In the genomic region with DNA sequence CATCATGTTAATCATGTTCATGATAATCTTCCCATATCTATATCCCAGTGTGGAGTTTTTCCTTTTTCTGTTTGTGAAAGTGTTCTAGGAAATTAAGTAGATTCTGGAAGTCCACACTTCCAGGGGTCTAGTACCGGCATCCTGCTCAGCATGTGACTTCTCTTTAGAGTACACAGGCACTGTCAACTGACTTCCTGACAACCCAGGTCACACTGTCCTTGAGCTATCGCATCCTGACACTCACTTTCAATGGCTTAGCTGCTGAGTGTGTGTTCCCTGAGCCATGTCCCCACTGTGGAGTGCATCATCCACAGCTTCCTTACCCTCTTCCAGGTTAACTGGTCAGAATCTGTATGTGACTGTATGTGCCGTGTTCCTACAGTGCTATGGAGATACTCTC, we compare ENCODE assay signal across 32 mouse cellular contexts.
DNase-seq lines count a peak whose midpoint lies in the region; ATAC-seq and TF ChIP-seq lines count a peak whose summit lies in the region.
"Had no signal": no experiment of that assay in that cellular context is flagged by ENCODE, and none has a peak within 500 bp of the region (broad histone marks: within the 10 kb centered on the region; RNA-seq: fewer than 3 reads in every experiment).

No protein-coding gene starts in this region.

- no peak overlapping the region for H3K4me2 ChIP-seq in forebrain, embryonic 11.5 days (ENCODE audit: low read depth, low read length, severe bottlenecking)
- no peak overlapping the region for H3K4me2 ChIP-seq in forebrain, embryonic 16.5 days (ENCODE audit: low read length)
- no peak overlapping the region for H3K4me2 ChIP-seq in heart, embryonic 13.5 days
- no peak overlapping the region for H3K4me2 ChIP-seq in liver, embryonic 11.5 days
- no peak overlapping the region for H3K4me2 ChIP-seq in midbrain, embryonic 15.5 days
- H3K4me2 ChIP-seq in midbrain, embryonic 16.5 days (ENCODE audit: low read length) = no peak overlapping the region
- H3K4me2 ChIP-seq: forebrain, embryonic 12.5 days; hindbrain, embryonic 12.5 days; intestine, embryonic 15.5 days; limb, embryonic 13.5 days; liver, embryonic 15.5 days; neural tube, embryonic 12.5 days had no signal

- no peaks in the 10 kb centered on the region for H3K27me3 ChIP-seq in forebrain, embryonic 11.5 days (ENCODE audit: control insufficient read depth, insufficient read depth, low read length)
- no peaks in the 10 kb centered on the region for H3K27me3 ChIP-seq in forebrain, embryonic 16.5 days (replicated peaks; ENCODE audit: control insufficient read depth, insufficient read depth, low read length)
- H3K27me3 ChIP-seq in heart, embryonic 13.5 days (replicated peaks) = no peaks in the 10 kb centered on the region; the same call in 1 of the 2 replicates
- no peaks in the 10 kb centered on the region for H3K27me3 ChIP-seq in liver, adult 2 months (ENCODE audit: control insufficient read depth, insufficient read depth, low read length)
- H3K27me3 ChIP-seq in liver, embryonic 11.5 days (replicated peaks; ENCODE audit: control insufficient read depth, insufficient read depth, low read length) = no peaks in the 10 kb centered on the region
- no peaks in the 10 kb centered on the region; the same call in 1 of the 2 replicates for H3K27me3 ChIP-seq in midbrain, embryonic 15.5 days (replicated peaks)
- no peaks in the 10 kb centered on the region for H3K27me3 ChIP-seq in midbrain, embryonic 16.5 days (ENCODE audit: control insufficient read depth, insufficient read depth, low read depth, low read length)
- H3K27me3 ChIP-seq: CH12.LX; forebrain, embryonic 12.5 days; intestine, embryonic 15.5 days; limb, embryonic 13.5 days; liver, embryonic 15.5 days had no signal

- H3K27ac ChIP-seq in forebrain, embryonic 11.5 days (ENCODE audit: low read depth, low read length) = no peak overlapping the region
- H3K27ac ChIP-seq in forebrain, embryonic 16.5 days (ENCODE audit: low read length) = no peak overlapping the region
- peak overlapping the region; percentile 64 for H3K27ac ChIP-seq in heart, embryonic 13.5 days (replicated peaks)
- no peak overlapping the region for H3K27ac ChIP-seq in liver, adult 2 months (replicated peaks; ENCODE audit: insufficient read depth, low read depth, low read length)
- H3K27ac ChIP-seq in liver, embryonic 11.5 days (ENCODE audit: low read depth, low read length) = no peak overlapping the region
- no peak overlapping the region for H3K27ac ChIP-seq in midbrain, embryonic 15.5 days
- H3K27ac ChIP-seq in midbrain, embryonic 16.5 days (ENCODE audit: low read length) = no peak overlapping the region
- H3K27ac ChIP-seq: forebrain, embryonic 12.5 days; hindbrain, embryonic 12.5 days; hindbrain, postnatal 0 days; intestine, embryonic 15.5 days; layer of hippocampus, adult 2 months; left cerebral cortex, adult 2 months; limb, embryonic 13.5 days; liver, embryonic 15.5 days; macrophage; midbrain, embryonic 10.5 days; neural tube, embryonic 12.5 days had no signal

- no peak for TF ChIP-seq POLR2A in liver, adult 2 months (IDR thresholded peaks at IDR 0.05; ENCODE audit: extremely low read depth, insufficient read depth, low read length)

- H3K9me3 ChIP-seq in forebrain, embryonic 11.5 days (ENCODE audit: control insufficient read depth, low read length) = no peaks in the 10 kb centered on the region
- H3K9me3 ChIP-seq in forebrain, embryonic 16.5 days (ENCODE audit: control insufficient read depth, low read length) = no peaks in the 10 kb centered on the region
- no peaks in the 10 kb centered on the region for H3K9me3 ChIP-seq in heart, embryonic 13.5 days
- no peaks in the 10 kb centered on the region for H3K9me3 ChIP-seq in liver, embryonic 11.5 days (ENCODE audit: control insufficient read depth, low read length)
- no peaks in the 10 kb centered on the region for H3K9me3 ChIP-seq in midbrain, embryonic 15.5 days
- H3K9me3 ChIP-seq in midbrain, embryonic 16.5 days (replicated peaks; ENCODE audit: control insufficient read depth, low read length, poor library complexity, severe bottlenecking) = no peaks in the 10 kb centered on the region
- H3K9me3 ChIP-seq: forebrain, embryonic 12.5 days; hindbrain, embryonic 12.5 days; intestine, embryonic 15.5 days; limb, embryonic 13.5 days; liver, embryonic 15.5 days; midbrain, embryonic 10.5 days; neural tube, embryonic 12.5 days had no signal

- H3K79me2 ChIP-seq in liver, adult 2 months (ENCODE audit: control insufficient read depth, insufficient read depth, low read length) = no peaks in the 10 kb centered on the region

- H3K36me3 ChIP-seq in forebrain, embryonic 11.5 days (ENCODE audit: control insufficient read depth, insufficient read depth, low read length) = no peaks in the 10 kb centered on the region
- no peaks in the 10 kb centered on the region for H3K36me3 ChIP-seq in forebrain, embryonic 16.5 days (ENCODE audit: control insufficient read depth, insufficient read depth)
- no peaks in the 10 kb centered on the region for H3K36me3 ChIP-seq in heart, embryonic 13.5 days
- no peaks in the 10 kb centered on the region for H3K36me3 ChIP-seq in liver, adult 2 months (ENCODE audit: control insufficient read depth, insufficient read depth, low read length)
- no peaks in the 10 kb centered on the region for H3K36me3 ChIP-seq in liver, embryonic 11.5 days (ENCODE audit: control insufficient read depth, insufficient read depth, low read length)
- H3K36me3 ChIP-seq in midbrain, embryonic 15.5 days (replicated peaks) = no peaks in the 10 kb centered on the region
- no peaks in the 10 kb centered on the region for H3K36me3 ChIP-seq in midbrain, embryonic 16.5 days (ENCODE audit: control insufficient read depth, insufficient read depth, low read length)
- H3K36me3 ChIP-seq: forebrain, embryonic 12.5 days; hindbrain, embryonic 12.5 days; intestine, embryonic 15.5 days; limb, embryonic 13.5 days; liver, embryonic 15.5 days; midbrain, embryonic 10.5 days; neural tube, embryonic 12.5 days had no signal

- H3K9ac ChIP-seq in forebrain, embryonic 11.5 days (ENCODE audit: low read length) = no peak overlapping the region
- H3K9ac ChIP-seq in forebrain, embryonic 16.5 days (replicated peaks; ENCODE audit: low read depth, low read length) = no peak overlapping the region
- no peak overlapping the region for H3K9ac ChIP-seq in heart, embryonic 13.5 days
- no peak overlapping the region for H3K9ac ChIP-seq in liver, adult 2 months (ENCODE audit: low read depth, low read length)
- H3K9ac ChIP-seq in liver, embryonic 11.5 days (ENCODE audit: low read depth, low read length) = no peak overlapping the region
- no peak overlapping the region for H3K9ac ChIP-seq in midbrain, embryonic 15.5 days
- H3K9ac ChIP-seq in midbrain, embryonic 16.5 days (ENCODE audit: low read depth, low read length) = no peak overlapping the region
- H3K9ac ChIP-seq: forebrain, embryonic 12.5 days; hindbrain, embryonic 12.5 days; intestine, embryonic 15.5 days; limb, embryonic 13.5 days; liver, embryonic 15.5 days; neural tube, embryonic 12.5 days had no signal

- 85% methylated on average over 3 of the region's 3 CpGs for WGBS in forebrain, embryonic 11.5 days
- WGBS in forebrain, embryonic 16.5 days = 82% methylated on average over 3 of the region's 3 CpGs
- 23% methylated on average over 3 of the region's 3 CpGs for WGBS in heart, embryonic 13.5 days
- WGBS in liver, adult 2 months = 89% methylated on average over 3 of the region's 3 CpGs
- WGBS in liver, embryonic 11.5 days = 62% methylated on average over 3 of the region's 3 CpGs
- WGBS in midbrain, embryonic 15.5 days = 80% methylated on average over 3 of the region's 3 CpGs
- WGBS in midbrain, embryonic 16.5 days = 88% methylated on average over 3 of the region's 3 CpGs

- TF ChIP-seq CTCF in liver, adult 2 months (IDR thresholded peaks at IDR 0.05; ENCODE audit: low read depth, low read length) = no peak

- no peak overlapping the region for H3K4me3 ChIP-seq in forebrain, embryonic 11.5 days (ENCODE audit: low read depth, low read length)
- no peak overlapping the region for H3K4me3 ChIP-seq in forebrain, embryonic 16.5 days (replicated peaks; ENCODE audit: low read length)
- no peak overlapping the region for H3K4me3 ChIP-seq in heart, embryonic 13.5 days
- no peak overlapping the region for H3K4me3 ChIP-seq in liver, adult 2 months (ENCODE audit: insufficient read depth, low read depth, low read length)
- no peak overlapping the region for H3K4me3 ChIP-seq in liver, embryonic 11.5 days (ENCODE audit: low read depth, low read length)
- H3K4me3 ChIP-seq in midbrain, embryonic 15.5 days = no peak overlapping the region
- H3K4me3 ChIP-seq in midbrain, embryonic 16.5 days (ENCODE audit: low read depth, low read length) = no peak overlapping the region
- H3K4me3 ChIP-seq: erythroblast, embryonic 14.5 days; forebrain, embryonic 12.5 days; hindbrain, embryonic 12.5 days; intestine, embryonic 15.5 days; layer of hippocampus, adult 2 months; left cerebral cortex, adult 2 months; limb, embryonic 13.5 days; liver, embryonic 15.5 days; midbrain, embryonic 10.5 days; myocyte; neural tube, embryonic 12.5 days had no signal

- no peaks in the 10 kb centered on the region for H3K4me1 ChIP-seq in forebrain, embryonic 11.5 days (replicated peaks; ENCODE audit: control insufficient read depth, insufficient read depth, low read length)
- H3K4me1 ChIP-seq in forebrain, embryonic 16.5 days (replicated peaks; ENCODE audit: control insufficient read depth, insufficient read depth, low read length) = peaks cover 14% of the 10 kb centered on the region
- H3K4me1 ChIP-seq in heart, embryonic 13.5 days = peaks cover 28% of the 10 kb centered on the region
- no peaks in the 10 kb centered on the region for H3K4me1 ChIP-seq in liver, adult 2 months (ENCODE audit: control insufficient read depth, insufficient read depth, low read length)
- no peaks in the 10 kb centered on the region for H3K4me1 ChIP-seq in liver, embryonic 11.5 days (replicated peaks; ENCODE audit: control insufficient read depth, insufficient read depth, low read length)
- no peaks in the 10 kb centered on the region for H3K4me1 ChIP-seq in midbrain, embryonic 15.5 days
- H3K4me1 ChIP-seq in midbrain, embryonic 16.5 days (ENCODE audit: control insufficient read depth, insufficient read depth, low read length) = peaks cover 6% of the 10 kb centered on the region; the same call in 1 of the 2 replicates
- H3K4me1 ChIP-seq: forebrain, embryonic 12.5 days; liver, embryonic 15.5 days had no signal

- DNase-seq in forebrain, embryonic 11.5 days (ENCODE audit: low spot score) = peak; percentile 35
- DNase-seq in heart, adult 18-20 months = no peak
- DNase-seq in liver, adult 2 months (ENCODE audit: extremely low read depth, low read depth, low spot score) = peak; percentile 16
- DNase-seq in liver, embryonic 11.5 days (ENCODE audit: low spot score) = no peak
- DNase-seq: adrenal gland, adult 8-10 months; cerebellum, adult 2 months; cerebellum, postnatal 14 days; gastrocnemius, postnatal 10 days; kidney, adult 2 months; kidney, postnatal 36 days; right cerebral cortex, adult 18-20 months; spleen, adult 18-20 months; thymus, postnatal 14 days had no signal

- no peak for ATAC-seq in forebrain, embryonic 11.5 days (replicated peaks; ENCODE audit: low FRiP score)
- no peak for ATAC-seq in forebrain, embryonic 16.5 days
- ATAC-seq in heart, embryonic 13.5 days (ENCODE audit: extremely low read depth, insufficient number of reproducible peaks, low FRiP score, low TSS enrichment) = no peak
- ATAC-seq in liver, embryonic 11.5 days (replicated peaks; ENCODE audit: low FRiP score) = no peak
- 0 out of 2 replicates have a peak, but pooled peaks have one; percentile 16 for ATAC-seq in midbrain, embryonic 15.5 days (replicated peaks)
- ATAC-seq in midbrain, embryonic 16.5 days = no peak
- ATAC-seq: activated CD4-positive, CD25-positive, alpha-beta regulatory T cell, adult 4 months; hindbrain, postnatal 0 days; intestine, embryonic 15.5 days had no signal

Comparison
In these comparisons a context has a peak if more than half of its experiments do, and no peak if none do; other contexts are left out.
1. DNase-seq: peak in forebrain, embryonic 11.5 days (single experiment) and liver, adult 2 months (single experiment); none in heart, adult 18-20 months (0 of 2) and liver, embryonic 11.5 days (single experiment).